Mouse (Mus musculus): ENCODE data around the gene Ren1.

The Ren1 gene

DNA sequence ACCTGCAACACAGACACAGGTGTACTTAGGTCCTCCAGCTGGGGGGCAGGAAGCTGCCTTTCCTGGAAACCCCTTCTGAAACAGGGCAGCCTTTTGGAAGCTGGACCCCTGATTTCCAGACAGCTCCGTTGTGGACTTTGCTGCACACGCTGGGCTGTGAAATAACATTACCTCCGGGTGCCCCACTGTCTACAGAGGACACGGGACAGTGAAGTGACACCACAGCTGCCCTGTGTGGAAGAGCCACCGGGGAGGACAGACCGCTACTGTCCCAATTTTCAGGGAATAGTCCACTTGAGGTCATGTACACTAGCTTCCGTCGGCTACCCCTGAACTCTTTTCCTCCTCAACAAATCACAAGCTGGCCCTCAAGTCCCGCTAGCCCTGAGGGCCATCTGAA, 58.0 kb downstream of the Ren1 start:
- in situ Hi-C loops (cut with MseI, MboI): no loop called here

DNA sequence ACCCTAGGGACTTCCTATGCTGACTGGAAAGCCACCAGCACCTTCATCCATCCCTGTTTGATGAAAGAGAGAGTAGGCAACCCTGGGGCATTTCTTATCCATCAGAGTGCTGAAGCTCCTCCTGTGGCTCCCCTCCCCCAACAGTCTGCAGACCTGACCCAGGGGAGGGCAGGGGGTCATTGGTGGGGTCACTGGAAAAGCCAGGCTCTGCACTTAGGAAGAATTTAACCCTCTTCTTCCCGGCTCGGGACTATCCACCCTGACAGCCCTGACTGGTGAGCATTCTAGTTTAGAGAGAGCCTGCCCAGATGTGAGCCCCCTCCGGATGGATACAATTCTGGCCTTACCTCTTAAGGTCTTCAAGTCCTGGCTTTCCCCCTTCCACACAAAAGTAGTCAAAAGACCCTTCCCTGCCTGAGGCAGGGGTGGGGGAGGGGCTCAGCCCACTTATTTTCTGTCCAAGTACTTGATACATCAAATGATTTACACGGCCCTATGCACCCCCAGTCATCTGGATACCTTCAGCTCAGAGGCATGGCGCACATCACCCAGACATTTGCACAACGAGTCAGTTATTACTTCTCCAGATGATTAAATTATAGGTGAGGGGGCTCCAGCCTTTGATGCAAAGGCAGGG, 58.7 kb downstream of the Ren1 start:
- in situ Hi-C loops (cut with MseI, MboI): no loop called here

DNA sequence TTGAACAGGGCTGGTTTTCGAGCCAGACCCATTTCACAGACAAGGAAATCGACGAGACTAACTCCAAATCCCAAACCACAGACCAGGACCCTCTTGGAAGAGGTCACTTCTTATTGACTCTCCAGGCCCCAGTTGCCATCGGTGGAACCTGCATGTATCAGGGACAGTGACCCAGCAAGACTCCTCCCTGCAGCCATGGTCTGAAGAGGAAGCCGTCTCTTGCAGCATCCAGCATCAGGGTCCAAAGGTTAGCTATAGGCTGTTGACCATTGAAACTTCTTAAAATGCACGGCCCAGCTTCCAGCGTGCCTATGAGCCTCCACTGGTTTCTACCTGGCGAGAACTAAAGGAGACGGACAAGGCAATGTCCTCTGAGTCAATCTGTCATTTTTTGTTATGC, 59.5 kb downstream of the Ren1 start:
- in situ Hi-C loops (cut with MseI, MboI): no loop called here
